Mouse (Mus musculus) kidney, postnatal 10 days (tissue): Measurements from ENCODE around the gene Usp25.
A peak's percentile ranks its signal among the peaks of the same experiment; 100 is the strongest.

Source experiments
- DNase-seq: peaks from one replicate; pipeline ENCODE4 v3.0.0; 2021; ENCODE audit warnings: mixed read lengths

Usp25 gene

GRCm38 (mm10) chr16:77034751-77035150 is 21.2 kb downstream of the Usp25 start:
- DNase-seq: no peak

- DNase-seq: no peak
Observed at GRCm38 (mm10) chr16:77041573-77041972, 28.1 kb downstream of the Usp25 start.

GRCm38 (mm10) chr16:77043499-77043898 is 30.0 kb downstream of the Usp25 start:
- no peak for DNase-seq

- no peak for DNase-seq
Observed at GRCm38 (mm10) chr16:77054184-77054583, 40.7 kb downstream of the Usp25 start.

- no peak for DNase-seq
Observed at GRCm38 (mm10) chr16:77055519-77056159, 42.1 kb downstream of the Usp25 start.

GRCm38 (mm10) chr16:77056160-77056520 is 42.6 kb downstream of the Usp25 start:
- DNase-seq: no peak

GRCm38 (mm10) chr16:77058567-77058966 is 45.1 kb downstream of the Usp25 start:
- DNase-seq: no peak

- peak; percentile 27 for DNase-seq
Observed at GRCm38 (mm10) chr16:77060166-77060565, 46.7 kb downstream of the Usp25 start.

- no peak for DNase-seq
Observed at GRCm38 (mm10) chr16:77063916-77064315, 50.4 kb downstream of the Usp25 start.

GRCm38 (mm10) chr16:77076954-77077735 is 63.6 kb downstream of the Usp25 start:
- DNase-seq: no peak

GRCm38 (mm10) chr16:77077736-77078005 is 64.2 kb downstream of the Usp25 start:
- DNase-seq: no peak

GRCm38 (mm10) chr16:77084071-77084470 is 70.6 kb downstream of the Usp25 start:
- DNase-seq: no peak

GRCm38 (mm10) chr16:77089806-77090205 is 76.3 kb downstream of the Usp25 start:
- DNase-seq: no peak

- DNase-seq: peak; percentile 36
Observed at GRCm38 (mm10) chr16:77093526-77093925, 80.0 kb downstream of the Usp25 start.

GRCm38 (mm10) chr16:77095017-77095551 is 81.6 kb downstream of the Usp25 start:
- no peak for DNase-seq

- peak; percentile 75 for DNase-seq
Observed at GRCm38 (mm10) chr16:77099018-77099869, 85.7 kb downstream of the Usp25 start.

GRCm38 (mm10) chr16:77103637-77104264 is 90.2 kb downstream of the Usp25 start:
- DNase-seq: no peak

GRCm38 (mm10) chr16:77111268-77111667 is 97.8 kb downstream of the Usp25 start:
- DNase-seq: no peak

GRCm38 (mm10) chr16:77125908-77126307 is 112.4 kb downstream of the Usp25 start:
- DNase-seq: no peak

- no peak for DNase-seq
Observed at GRCm38 (mm10) chr16:77128683-77129082, 115.2 kb downstream of the Usp25 start.

- DNase-seq: no peak
Observed at GRCm38 (mm10) chr16:77133055-77133454, 119.5 kb downstream of the Usp25 start.

- no peak for DNase-seq
Observed at GRCm38 (mm10) chr16:77140651-77141050, 127.1 kb downstream of the Usp25 start.

GRCm38 (mm10) chr16:77146801-77147200 is 133.3 kb downstream of the Usp25 start:
- no peak for DNase-seq
